Mouse (Mus musculus) kidney, postnatal 14 days (tissue): ENCODE results near the gene Cisd1.

Experiments used
- DNase-seq: peaks from one replicate; pipeline ENCODE4 v3.0.0; 2022; ENCODE audit warnings: mixed read lengths

The Cisd1 gene

DNA sequence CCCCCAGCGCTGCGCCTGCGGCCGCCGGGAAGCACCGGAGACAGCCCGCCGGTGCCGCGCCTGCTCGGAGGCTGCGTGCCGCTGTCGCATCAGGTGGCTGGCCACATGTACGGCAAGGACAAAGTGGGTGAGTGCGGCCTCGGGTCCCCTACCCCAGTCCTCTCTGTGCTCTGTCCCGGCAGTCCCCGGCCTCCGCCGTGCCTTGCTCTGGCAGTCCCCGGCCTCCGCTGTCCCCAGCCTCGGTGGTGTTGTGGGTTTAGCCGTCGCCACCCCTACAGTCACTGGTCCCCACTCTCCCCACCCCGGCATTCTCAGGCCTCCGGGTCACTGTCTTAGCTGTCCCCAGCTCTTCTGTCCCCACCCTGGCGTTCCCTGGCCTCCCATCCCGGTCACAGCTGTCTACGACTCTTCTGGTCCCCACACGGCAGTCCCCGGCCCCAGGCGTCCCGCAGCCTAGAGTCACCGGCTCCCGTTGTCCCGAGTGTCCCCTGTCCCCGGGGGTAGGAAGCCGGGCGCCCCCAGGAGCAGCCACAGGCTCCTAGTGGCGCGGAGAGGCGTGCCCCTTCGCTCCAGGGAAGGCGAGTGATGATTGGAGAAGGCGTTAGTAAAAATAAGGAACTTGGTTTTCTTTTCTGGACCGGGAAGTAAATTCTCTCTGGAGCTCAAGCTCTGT lies 3.3 kb upstream of the Cisd1 start:
- DNase-seq: peak; percentile 58

DNA sequence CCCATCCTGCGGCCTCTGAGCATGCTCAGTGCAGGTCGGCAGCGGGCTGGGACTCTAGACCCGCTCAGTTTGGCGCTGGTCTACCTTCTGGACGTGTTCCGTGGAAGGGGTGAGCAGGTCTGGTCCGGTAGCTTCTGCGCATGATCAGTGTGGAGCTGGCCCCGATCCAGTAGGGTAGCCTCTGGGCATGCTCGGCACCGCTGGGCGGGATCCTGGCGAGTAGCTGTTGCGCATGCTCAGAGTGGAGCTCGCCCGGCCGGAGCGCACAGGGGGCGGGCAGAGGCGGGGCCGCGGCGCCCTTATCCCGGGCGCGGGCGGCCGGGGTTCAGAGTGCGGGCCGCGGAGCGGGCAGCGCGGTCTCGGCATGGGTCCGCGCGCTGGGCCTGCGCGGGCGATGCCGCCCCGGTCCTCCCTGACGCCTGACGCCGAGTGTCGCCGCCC lies 2.8 kb upstream of the Cisd1 start, which contains the start of gene Ipmk:
Gene Ipmk, plus strand, starts transcription at position 255 of the 441 bp plus-strand sequence.
- peak; percentile 100 for DNase-seq

DNA sequence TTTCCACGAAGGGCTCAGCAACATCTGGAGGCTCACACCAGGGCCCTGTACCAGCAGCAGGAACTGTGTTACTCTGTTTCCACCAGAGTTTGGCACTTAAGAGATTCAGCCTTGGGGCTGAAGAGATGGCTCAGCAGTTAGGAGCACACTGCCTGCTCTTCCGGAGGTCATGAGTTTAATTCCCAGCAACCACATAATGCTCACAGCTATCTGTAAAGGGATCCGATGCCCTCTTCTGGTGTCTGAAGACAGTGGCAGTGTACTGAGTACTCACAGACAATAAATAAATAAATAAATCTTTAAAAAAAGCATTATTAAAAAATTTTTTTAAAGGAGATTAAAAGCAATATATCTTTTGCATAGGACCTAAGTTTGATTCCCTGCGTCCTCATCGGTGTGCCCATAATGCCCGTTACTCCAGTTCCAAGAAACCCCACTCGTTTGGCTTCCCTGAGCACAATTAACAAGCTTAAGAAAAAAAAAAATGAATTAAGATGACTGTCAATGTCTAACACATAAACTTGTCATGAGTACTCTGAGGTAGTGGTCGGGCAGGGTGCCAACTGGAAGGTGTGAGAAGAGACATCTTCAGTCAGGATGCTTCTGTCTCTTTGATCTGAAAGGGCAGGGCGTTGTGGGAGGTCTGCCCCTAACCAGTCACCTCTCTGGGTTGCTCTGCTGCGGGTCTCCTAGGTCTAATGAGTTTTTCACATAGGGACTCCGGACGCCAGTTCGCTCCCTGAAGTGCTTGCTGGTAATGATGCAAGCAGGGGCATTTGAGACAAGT lies 2.2 kb upstream of the Cisd1 start:
- DNase-seq: peak; percentile 43

DNA sequence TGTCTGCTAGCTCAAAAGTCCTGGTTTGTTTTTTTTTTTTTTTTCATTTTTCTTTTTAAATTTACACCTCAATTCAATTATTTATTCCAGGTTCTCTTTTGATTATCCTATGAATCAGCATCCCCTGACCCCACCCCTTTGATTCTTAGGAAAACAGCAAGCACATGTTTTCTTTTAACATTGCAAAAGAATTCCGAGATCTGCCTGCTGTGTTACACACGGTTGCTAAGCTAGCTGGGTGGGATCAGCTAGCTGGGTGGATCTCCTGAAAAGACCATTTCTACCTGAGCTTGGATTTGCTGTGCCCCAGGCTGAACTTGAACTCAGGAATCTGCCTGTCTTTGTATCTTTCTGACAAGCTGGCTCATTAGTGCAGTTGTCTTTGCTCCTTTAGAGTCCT lies 1.4 kb upstream of the Cisd1 start:
- DNase-seq: no peak

DNA sequence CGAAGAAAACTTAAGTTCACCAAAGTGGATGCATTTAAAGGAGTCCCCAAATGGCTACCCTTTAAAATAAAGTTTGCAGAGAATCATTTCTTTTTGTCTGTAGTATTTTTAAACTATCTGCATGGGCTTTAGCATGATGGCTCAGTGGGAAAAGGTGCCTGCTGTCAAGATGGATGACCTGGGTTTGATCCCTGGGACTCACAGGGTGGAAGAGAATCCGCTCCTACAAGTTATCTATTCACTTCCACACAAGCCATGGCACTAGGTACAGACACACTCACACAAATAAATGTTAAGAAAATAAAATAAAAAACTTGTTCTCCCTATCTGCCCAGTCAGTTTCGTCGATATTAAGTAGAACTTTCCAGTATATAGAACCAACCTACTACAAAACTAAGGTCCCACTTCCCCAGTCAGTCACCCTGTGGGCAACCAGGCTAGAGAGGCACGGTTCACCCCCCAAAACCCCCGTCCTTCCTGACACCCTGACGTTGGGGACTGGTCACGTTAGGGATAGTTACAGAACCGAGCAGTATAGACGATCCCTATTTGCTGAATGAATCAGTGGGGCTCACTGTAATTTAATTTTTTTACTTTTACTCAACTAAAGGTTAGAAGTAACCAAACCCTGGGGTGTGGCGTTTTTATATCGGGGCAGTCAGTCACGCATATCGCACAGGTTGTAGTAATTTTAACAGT lies 1.0 kb downstream of the Cisd1 start:
- no peak for DNase-seq

DNA sequence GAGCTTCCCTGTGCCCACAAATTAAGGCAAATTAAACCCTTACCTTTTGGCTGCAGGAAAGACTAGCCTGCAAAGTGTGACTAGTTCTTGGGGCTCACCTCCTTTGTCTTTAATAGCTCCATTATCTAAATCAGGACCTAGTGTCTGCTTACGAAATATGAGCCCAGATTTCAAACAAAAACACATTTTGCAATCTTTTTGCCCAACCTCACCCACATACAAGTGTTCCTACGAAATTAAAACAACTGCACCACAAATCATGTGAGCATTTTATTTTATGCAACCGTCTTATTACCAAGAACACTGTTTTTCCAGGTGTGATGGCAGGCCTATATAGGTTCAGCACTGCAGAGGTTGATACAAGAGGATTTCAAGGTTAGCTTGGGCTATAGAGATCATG lies 1.6 kb downstream of the Cisd1 start:
- DNase-seq: no peak

DNA sequence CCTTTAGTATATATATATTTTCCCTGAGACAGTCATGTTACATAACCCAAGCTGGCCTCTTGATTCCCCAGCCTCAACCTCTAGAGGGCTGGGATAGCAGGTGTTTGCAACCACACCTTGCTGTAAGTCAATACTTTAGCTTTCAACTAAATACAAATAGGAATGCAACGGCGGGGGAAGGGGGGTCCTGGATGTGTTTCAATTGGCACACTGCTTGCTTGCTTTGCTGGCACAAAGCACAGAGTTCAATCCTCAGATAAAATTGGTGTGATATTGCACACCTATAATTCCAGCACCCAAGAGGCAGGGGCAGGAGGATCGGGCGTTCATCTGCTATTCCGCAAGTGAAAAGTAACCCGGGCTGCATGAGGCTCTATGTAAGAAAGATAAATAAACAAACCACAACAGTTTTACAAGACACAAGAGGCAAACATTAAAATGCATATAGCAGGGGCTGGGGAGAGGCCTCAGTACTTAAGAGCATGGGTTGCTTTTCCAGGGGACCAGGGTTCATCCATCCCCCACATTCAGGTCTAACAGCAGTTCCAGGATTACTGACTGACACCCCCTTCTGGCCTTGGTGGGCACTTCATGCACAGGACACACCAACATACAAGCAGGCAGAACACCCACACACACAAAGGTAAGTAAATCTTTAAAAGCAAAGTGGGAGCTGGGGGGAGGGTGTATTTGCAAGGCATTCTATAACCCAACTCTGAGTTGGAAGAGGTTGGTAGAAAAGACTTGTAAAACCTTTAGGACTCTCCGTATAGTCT lies 2.5 kb downstream of the Cisd1 start:
- peak; percentile 62 for DNase-seq

GRCm38 (mm10) chr10:71341290-71341689 lies 3.5 kb downstream of the Cisd1 start:
- DNase-seq: peak; percentile 52

DNA sequence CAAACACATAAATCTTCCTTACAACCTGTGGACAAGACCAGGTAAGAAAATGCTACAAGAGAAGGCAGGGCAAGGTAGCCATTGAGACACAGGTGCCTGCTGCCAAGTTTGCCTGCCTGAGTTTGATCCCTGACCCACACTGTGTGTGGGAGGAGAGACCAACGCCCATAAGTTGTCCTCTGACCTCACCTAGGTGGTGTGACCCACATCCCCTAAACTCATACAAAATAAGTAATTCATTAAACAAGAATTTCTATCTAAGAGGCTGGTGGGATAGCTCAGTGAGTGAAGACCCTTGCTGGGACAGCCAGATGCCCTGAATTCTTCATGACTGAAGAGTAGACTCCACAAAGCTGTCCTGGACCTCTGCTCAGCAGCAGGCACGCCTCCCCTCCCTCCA lies 4.6 kb downstream of the Cisd1 start:
- peak; percentile 70 for DNase-seq

DNA sequence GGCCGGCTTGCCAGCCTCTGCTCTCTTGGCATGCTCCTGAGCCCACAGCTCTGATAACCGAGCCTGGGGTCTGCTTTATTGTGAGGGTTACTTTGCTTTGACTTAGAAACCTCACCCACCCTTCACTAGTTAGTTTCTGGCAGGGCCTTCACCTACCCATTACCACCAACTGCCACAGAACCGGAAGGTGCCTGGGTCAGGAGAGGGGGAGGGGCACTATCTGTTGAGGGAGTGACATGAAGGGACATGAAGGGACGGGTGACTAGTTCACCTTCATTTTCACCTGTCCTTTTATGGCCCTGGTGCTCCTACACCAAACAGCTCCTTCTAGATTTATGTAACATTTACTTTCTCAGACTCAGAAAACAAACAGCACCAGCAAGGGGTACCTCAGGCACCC lies 5.3 kb downstream of the Cisd1 start:
- no peak for DNase-seq

DNA sequence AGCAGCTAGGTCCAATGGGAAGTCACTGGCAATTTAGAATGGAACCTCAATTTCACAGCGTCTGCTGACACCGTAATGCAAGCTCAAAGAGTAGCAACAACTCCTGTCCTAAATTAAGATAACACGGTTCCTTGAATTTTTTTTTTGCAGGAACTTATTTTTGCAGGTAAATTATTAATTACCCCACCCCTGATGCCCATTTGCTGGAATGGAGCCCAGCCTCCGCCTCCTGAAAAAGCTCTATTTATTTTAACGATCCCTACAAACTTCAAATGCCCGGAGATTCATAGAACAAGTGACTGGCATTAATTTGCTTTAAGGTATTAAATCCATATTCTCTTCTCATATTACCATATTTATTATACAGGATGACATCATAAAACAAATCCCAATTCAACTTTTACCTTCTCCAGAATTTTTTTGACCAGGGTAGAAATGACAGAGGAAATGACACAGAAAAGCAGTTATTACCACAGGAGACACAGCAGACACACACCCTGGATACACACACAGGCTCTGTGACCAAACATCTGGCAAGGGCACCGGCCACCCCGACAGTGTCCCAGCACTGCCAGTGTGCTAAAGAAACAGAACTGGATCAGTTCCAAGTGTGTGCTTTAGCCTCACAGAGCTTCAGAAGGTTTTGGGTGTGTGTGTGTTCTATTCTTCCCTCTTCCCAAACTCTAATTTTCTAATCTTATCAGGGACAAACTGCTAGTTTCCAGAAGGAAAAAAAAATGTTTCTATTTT lies 6.4 kb downstream of the Cisd1 start:
- DNase-seq: peak; percentile 73

DNA sequence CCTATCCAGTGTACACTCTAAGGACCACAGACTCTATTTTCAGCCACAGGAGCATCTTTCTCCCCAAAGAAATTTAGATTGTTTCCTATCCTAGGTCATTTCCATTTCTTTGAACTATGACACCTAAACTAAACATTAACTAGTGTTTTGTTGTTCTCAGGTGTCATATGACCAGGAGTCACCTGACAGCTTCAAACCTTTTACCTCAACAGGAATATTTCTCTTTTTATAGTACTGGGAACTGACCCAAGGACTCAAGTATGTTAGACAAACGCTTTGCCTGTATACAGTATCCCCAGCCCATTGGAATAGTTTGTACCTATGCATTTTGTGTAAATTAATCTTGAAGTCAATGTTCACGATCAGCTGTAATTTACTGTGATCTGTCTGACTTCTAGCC lies 7.0 kb downstream of the Cisd1 start:
- DNase-seq: peak; percentile 64

DNA sequence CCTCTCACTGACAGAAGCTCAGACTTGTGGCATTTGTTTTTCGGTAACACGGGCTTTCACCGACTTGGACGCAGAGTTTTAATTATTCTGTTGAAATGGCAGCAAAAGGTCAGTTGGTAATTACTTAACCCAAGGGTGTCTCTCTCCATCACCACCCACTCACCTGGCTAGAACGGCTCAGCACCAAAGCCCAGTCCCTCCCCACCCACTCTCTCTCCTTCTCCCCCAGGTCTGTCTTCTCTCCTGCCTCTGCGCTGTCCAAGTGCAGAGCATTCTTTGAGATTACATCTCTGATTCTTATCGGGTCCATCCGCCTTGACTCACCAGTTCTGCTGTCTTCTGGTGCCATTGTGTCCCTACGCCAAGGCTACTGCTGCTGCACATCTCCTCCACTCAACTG lies 11.9 kb downstream of the Cisd1 start:
- no peak for DNase-seq

GRCm38 (mm10) chr10:71332376-71332775 lies 12.4 kb downstream of the Cisd1 start:
- no peak for DNase-seq

GRCm38 (mm10) chr10:71331908-71332307 lies 12.8 kb downstream of the Cisd1 start:
- no peak for DNase-seq

- no peak for DNase-seq
These were observed 14.7 kb downstream of the Cisd1 start for GRCm38 (mm10) chr10:71330070-71330469.

DNA sequence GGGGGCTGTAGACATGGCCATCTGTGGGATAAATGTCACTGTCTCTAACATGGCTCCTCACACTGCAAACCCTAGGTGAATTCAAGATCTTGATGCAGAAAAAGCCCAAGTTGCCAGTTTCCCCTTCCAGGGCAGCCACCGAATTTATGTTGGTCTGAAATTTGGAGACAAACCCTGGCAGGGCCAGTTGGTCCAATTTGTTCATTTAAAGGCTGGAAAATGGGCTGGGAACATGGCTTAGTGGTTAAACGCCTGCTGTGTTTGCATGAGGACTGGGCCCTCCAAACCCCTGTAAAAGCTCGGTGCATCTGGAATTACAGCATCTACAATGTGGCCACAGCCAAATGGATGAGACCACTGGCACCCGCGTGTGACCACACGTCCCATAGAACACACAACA lies 15.5 kb downstream of the Cisd1 start:
- DNase-seq: no peak

- no peak for DNase-seq
These were observed 15.9 kb downstream of the Cisd1 start for GRCm38 (mm10) chr10:71328870-71329269.

- DNase-seq: no peak
These were observed 16.4 kb downstream of the Cisd1 start for GRCm38 (mm10) chr10:71328382-71328781.

- no peak for DNase-seq
These were observed 17.4 kb downstream of the Cisd1 start for GRCm38 (mm10) chr10:71327386-71327785.

DNA sequence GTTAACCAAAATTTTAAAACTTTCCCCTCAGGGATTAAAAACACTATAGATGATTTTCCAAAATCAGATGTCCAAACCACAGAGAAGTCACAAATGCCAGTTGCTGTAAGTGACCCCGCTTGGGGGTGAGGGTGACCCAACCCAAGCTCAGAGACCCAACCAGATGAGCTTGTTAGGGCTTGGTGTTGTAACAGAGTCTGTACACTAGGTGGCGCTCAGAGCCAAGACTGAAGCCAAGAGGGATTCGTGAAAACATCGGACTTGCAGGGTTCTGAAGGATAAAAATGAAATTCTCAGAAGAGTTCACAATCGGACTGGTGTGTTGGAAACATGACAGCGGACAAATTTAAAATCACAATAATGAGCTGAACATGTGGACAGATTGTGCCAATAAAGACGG lies 18.0 kb downstream of the Cisd1 start:
- DNase-seq: peak; percentile 77

DNA sequence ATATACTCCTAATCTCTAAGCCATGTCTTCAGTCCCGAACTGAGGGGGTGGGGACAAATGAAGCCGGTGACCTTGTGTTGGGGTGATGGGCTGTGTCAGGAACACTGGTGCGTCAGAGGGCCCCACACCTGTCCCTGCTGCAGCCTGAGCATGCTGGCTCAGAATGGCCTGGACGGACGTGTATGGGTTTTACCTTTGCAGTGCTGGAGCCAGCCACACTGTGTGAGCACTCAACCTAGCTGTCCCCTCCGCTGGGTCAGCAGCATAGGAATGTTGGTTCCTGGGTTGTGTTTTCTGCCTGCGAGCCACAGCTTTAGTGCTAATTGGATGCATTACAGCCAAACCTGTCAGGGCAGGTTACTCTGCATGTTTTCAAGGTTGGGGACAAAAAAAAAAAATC lies 18.6 kb downstream of the Cisd1 start:
- DNase-seq: no peak
